Mouse (Mus musculus): Measurements from ENCODE around the gene Sec24d.
"Not testable (repeated sequence)": the region's sequence is repeated elsewhere in the genome, so short reads cannot be mapped to it uniquely, and the experiment has no call there.

The Sec24d gene

DNA sequence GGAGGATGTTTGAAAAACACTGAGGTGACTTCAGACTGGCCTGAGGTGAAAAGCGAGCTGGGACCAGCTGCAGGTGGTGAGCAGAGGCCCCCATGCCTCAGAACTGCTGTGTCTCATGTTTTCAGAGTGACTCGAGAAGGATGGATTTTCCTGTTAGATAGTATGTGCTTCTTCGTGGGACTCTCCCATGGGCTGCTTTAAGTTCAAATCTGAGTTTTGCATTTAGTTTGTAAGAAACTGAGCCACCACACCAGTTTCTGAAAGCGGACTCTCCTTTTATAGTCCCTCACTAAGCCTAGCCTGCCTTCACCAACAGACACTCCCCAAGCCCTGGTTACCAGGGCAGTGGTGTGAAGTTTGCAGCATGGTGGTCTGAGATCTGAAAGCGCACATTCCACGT, 70.6 kb downstream of the Sec24d start:
- DNase-seq (ENCODE audit: low read depth, low spot score), result no peak

DNA sequence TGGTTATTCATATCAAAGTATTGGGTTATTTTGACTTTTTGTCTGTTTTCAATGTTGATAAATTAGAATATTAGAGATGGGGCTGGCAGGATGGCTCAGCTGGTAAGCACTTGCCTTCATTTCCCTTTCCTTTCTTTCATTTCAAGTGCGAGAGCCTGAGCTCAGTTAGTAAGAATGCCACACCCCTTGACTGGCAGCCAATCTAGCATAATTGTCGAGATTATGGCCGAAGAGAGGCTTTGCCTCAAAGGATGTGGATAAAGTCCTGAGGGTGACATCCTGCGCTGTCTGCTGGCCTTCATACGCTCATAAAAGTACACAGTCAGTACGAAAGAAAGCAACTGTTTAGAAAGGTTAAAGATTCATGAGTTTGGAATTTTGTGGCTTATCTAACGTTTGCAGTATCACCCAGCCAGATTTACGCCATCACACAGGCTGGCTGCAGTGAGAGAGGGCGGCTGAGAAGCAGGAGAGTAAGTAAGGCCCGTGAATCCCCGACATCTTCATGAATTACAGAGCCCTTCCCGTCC, 71.5 kb downstream of the Sec24d start:
- no peak for DNase-seq (ENCODE audit: low read depth, low spot score)

DNA sequence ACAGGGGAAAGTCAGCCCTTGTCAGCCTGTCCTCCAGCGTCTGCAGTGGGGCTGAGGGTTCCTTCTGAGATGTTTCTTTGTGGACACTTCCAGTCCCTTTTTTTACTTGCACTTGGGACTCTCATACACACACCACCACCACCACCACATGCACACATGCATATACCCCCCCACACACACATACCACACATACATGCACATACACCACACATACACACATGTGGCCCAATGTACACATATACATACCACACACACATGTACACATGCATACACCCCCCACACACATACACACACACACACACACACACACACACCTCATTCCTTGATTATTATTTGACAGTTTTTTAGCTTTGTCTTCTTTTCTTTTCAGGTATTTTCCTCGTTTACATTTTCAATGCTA, 73.8 kb downstream of the Sec24d start:
- DNase-seq (ENCODE audit: low read depth, low spot score), result no peak

DNA sequence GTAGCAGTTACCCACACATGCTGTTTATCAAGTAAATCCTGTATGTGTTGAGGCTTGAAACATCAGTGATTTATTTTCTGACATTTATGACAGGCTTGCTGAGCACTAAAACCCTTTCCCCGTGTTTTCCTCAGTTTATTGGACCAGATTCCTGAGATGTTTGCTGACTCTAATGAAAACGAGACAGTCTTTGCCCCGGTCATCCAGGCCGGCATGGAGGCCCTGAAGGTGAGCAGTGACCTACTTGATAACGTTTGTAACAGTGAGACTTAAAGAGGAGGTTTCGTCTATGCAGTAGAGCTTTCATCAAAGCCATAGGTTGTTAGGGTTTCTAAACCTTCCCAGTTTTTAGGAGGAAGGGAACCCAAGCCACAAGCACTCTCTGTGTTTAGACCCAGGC, 76.4 kb downstream of the Sec24d start:
- DNase-seq (ENCODE audit: low read depth, low spot score), result no peak

DNA sequence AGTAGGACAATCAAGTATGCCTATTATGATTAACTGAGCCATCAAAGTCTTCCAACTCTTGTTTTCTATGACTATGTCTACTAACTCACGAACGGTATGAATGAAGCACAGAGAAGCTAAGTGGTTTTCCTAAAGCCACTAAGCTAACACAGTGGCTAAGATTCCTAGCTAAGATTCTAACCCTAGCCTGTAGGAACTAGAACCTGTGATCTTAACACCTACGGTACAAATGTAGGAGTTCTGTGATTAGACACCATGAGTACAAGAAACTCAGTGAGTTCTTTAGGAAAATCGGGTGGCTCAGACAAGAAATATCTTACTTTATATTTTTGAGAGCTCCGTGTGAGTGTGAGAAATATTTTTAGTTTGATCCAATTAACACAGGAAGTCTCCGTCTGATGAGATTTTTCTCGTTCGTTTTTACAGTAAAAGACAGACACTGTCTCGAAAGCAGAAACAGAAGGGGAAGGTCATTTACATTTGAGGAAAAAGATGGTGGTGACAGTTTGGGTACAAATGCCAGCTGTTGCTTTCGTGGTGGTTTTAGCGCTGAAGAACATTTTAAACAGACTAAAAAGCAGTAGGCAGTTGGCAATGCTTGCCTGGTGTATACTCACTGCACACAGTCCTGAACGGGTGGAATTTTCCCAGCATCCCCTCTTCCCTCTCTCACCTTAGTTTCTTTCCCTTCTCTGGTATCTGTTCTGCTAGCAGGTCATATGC, 81.0 kb downstream of the Sec24d start:
- no peak for DNase-seq (ENCODE audit: low read depth, low spot score)

DNA sequence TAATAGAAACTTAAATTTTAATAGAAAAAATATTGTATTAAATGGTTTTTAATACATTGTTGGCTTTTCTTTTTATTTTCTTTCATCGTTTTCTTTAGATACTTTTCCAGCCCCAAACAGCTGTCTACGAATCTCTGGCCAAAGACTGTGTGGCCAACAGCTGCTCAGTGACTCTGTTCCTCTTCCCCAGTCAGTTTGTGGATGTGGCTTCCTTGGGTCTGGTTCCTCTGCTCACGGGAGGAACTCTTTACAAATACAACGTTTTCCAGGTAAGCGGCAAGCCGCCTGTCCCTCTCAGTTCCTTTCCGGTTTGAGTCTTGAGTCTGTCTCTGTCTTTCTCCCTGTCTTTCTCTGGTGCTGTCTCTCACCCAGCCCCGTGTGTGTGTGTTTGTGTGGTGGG, 83.3 kb downstream of the Sec24d start:
- DNase-seq (ENCODE audit: low read depth, low spot score), result no peak

DNA sequence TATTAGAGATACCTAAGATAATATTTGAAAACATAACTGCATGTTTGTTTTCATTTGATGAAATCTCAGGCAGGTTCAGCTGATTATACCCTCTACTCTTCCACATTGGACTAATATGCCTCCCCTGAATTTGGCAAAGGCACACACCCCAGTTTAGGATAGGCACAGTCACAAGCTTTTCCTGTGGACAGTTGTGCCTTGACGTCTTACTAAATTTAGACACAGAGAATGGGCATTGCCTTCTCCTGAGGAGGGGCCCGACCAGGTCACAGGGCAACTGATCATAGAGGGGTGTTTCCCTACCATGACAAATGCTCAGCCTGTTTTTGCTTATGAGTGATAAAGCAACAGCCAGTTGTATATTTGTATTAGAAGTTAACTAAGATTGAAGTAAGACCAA, 84.3 kb downstream of the Sec24d start:
- DNase-seq (ENCODE audit: low read depth, low spot score), result no peak

DNA sequence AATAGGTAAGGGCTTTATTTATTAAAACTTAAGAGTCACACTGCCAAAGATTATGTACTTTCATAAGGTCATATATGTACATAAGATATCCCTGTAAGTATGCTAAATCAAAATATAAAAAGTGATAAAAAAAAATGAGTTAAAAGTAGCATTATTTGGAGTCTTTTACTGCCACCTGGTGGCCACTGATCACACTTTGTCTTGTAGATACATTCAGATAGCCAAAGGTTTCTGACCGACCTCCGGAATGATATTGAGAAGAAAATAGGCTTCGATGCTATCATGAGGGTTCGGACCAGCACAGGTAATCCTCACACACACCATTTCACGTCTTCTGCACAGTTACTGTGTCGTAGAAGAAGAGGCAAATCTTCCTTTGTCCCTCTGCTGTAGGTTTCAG, 85.9 kb downstream of the Sec24d start:
- DNase-seq (ENCODE audit: low read depth, low spot score), result peak; percentile 75

DNA sequence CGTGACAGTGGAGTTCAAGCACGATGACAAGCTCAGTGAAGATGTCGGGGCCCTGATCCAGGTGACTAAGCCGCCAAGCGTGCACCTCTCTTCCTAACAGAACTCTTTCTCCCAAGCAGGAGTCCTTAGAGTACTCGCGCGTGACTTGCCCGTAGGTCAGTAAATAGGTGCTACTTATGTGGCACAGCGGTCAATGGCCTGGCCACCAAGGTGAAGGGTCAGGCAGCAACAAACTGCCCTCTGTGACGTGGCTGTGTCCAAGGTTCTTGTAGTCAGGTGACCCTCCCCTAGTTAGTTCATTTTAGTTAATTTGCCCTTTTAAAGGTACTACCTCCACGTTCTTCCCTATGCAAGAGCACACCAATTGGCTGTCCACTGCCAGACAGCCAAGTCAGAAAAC, 86.4 kb downstream of the Sec24d start:
- DNase-seq (ENCODE audit: low read depth, low spot score), result no peak

DNA sequence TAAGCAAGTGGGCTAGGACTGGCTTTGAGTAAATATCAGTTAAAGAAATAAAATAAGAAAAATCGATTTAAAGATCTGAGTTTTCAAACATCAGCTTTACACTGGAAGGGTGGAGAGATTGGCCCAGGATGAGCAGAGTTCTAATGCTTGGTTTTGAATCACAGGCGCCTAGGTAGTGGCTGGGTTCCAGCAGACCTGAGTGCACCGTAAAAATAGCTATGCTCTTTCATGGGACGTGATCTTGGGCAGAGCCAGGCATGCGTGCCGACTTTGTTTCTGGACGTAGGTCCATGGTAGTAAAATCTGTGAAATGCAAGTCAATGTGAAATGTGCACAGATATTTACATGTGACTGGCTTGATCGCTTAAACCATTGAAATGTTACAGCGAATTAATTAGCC, 87.1 kb downstream of the Sec24d start:
- no peak for DNase-seq (ENCODE audit: low read depth, low spot score)

DNA sequence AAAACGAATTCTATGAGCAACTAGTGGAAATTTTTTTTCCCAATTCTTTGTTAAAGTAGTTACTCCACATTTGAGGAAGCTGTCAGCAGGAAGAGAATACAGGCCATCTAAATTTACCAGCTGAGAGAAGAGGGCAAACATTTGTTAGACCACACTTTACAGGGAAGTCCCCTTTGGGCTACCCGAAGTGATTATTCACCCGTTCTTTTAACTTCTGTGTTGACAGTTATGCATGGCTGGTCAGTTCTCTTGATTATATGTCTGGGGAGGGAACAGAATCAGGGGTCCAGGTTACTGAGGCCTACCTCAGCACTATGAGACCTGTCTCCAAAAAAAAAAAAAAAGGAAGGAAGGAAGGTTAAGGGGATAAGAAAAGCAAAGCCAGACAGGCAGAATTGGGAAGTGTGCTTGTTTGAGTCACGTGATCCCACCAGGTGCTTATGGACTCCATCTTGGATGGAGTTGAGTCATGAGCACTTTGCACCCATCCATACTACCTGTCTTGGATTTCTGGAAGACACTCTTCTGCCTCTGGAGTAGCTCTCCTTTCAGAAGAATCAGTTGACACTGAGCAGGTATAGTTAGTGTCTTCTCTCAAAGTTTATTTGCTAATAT, 89.2 kb downstream of the Sec24d start:
- DNase-seq (ENCODE audit: low read depth, low spot score), result no peak

DNA sequence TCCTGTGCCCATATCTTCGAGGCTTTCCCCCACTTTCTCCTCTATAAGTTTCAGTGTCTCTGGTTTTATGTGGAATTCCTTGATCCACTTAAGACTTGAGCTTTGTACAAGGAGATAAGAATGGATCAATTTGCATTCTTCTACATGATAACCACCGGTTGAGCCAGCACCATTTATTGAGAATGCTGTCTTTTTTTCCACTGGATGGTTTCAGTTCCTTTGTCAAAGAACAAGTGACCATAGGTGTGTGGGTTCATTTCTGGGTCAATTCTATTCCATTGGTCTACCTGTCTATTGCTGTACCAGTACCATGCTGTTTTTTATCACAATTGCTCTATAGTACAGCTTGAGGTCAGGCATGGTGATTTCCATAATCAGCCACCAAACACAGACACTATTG, 99.6 kb downstream of the Sec24d start:
- not testable (repeated sequence) for DNase-seq (ENCODE audit: low read depth, low spot score)

DNA sequence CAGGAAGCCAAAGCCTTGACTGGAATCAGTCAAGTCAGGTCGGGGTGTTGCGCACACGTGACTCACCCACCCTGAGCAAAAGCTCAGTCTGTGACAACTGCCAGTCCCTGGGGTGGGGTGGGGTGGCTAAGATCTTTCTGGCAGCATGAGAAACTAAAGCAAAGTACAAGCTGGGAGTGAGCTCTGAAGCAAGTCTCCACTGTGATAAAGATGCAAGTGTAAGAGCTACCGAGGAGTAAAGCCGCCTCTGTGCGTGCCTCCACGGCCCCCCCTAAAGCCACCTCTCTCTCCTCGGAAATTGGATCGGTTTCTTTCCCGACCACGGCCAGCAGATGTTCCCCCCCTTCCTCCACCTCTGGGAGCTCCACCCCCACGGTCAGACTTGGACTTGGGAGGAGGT, 101.9 kb downstream of the Sec24d start:
- DNase-seq (ENCODE audit: low read depth, low spot score), result no peak

DNA sequence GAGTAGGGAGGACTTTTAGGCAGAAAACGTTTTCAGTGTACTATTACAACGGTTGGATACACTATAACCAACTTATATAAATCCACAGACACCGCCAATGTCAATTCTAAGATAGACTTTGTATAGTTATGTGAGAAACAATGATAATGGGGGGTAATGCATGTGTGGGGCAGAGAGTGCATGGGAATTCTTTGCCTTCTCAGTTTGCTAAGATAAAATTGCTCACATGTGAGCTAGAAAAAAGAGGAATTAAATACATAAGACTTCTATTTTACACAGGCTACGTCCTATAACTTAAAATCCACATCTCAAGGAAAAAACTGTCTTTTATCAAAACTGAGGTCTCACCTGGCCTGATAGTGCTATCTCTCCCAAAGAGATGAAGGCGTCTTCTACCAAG, 103.7 kb downstream of the Sec24d start:
- DNase-seq (ENCODE audit: low read depth, low spot score), result no peak

DNA sequence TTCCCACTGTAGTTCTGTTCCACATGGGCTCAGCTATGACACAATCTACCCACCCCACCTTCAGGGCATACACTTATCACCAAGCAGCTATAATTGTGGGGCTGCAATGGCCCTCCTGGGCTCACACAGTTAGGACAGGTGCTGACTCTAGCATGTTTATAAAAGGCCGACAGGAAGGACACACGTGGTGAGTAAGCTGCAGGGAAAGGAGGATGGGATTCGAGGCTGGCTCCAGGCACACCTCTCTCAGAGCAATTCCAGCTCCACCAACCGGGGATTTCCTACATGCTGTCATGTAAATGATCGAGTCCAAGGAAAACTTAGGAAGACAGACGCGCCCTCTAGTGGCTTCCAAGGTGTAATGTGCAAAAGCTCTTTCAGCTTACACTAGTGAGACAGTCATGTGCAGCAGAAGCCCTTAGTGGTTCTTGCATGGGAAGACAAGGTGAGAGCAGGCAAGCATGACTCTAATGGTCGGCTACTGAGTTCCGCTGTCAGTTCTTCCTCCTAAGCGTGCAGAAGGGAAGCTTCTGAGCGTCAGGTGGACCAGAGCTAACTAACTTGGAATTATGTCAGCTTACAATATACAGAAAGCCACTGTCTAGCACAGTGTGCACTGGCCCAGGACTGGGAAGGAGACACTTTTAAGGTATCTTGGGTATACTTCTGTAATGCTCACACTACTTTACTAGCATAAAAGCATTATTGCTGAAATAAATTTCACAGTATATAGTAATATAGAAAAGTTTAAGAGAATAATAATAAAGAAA, 104.7 kb downstream of the Sec24d start:
- no peak for DNase-seq (ENCODE audit: low read depth, low spot score)

DNA sequence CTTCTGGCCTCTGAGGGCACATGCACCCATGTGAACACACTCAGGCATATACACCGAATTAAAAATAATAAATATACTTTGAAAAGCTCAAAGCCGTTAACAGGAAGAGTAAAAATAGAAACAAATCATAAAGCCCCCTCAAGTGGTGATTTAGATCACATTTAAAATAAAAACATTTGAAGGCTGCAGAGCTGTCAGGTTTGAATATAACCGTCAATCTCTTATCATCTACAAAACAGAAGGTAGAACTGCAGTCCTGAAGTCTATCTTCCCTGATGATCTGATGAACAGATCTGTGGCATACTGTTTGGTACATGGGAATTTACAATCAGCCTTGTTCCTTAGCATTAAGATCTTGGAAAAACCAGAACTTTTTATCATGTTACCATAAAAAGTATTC, 109.3 kb downstream of the Sec24d start:
- no peak for DNase-seq (ENCODE audit: low read depth, low spot score)

DNA sequence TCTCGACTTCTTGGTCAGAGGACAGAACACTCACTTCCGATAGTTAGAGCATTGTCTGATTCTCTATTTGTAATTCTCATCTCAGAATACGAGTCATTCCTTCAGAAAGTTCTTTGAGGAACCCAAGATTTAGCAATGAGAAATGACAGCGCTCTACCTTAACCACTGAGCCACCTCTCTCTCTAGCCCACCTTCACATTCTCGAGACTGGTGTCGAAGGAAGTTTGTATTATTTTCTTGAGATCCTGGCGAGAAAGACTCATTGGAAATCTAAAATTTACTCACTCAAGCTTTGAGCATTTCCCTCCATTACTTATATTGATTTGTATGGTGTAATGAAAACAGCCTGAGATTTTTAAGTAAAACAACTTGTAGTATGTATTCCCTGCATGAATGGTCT, 117.2 kb downstream of the Sec24d start:
- DNase-seq (ENCODE audit: low read depth, low spot score), result no peak

DNA sequence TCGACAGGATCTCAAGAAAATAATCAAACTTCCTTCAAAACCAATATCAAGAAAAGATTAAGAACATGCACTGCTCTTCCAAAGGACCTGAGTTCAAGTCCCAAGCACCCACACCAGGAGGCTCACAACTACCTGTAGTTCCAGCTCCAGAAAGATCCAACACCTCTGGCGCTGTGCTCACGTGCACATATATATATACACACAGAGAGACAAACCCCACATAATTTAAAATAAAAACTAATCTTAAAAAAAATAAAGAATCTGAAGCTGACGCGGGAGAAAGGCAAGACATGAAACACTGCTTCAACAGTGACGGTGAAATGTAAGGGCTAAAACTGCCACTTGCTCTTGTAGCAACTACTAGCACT, 117.8 kb downstream of the Sec24d start:
- no peak for DNase-seq (ENCODE audit: low read depth, low spot score)

DNA sequence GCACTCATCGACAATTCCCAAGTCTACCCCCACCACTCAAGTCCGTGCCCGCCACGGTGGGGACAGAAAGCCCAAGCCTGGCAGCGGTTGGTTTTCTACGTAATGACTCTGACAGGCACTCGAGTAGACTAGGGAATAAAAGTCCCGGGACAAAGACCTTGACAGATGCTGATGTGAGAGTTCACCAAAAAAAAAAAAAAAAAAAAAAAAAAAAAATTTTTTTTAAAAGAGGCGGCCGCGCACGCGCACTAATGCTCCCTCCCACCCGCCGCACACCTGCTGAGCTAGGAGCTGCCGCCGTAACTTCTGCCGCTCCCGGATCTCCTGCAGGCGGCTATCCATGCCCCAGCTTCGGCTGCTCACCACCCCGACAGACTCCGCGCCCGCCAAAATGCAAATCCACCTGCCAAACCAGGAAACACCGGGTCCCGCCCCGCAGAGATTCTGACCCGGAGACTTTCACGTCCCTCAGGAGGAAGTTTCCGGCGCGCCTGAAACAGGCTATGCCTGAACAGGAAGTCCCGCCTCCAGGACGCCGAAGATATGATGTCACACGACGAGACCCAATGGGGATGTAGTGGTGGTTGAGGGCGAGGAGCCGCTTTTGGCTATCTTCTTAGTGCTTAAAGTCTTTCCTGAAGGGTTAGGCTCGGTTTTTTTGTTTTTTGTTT, 118.4 kb downstream of the Sec24d start, which contains the start of gene Mettl14:
Gene Mettl14 (minus strand): TSS at position 623 of the 671 bp plus-strand sequence.
- DNase-seq (ENCODE audit: low read depth, low spot score), result peak; percentile 98

DNA sequence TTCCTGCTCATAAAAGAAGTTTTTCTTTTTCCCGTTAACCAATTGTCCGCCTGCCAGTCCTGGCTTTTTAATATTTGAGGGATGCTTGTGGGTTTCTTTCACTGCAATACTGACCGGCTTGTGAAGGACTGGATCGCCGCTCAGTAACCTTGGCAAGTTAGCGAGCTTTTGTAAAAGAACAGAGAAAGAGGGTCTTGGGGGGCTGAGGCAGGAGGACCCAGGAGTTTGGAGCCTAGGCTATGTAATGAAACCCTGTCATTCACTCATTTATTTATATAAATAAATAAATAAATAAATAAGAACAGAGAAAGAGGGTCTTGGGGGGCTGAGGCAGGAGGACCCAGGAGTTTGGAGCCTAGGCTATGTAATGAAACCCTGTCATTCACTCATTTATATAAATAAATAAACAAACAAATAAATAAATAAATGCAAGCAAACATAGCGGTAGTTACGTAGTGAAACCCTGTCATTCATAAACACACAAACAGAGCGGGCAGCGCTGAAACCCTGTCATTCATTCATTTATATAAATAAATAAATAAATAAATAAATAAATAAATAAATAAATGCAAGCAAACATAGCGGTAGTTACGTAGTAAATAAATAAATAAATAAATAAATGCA, 119.0 kb downstream of the Sec24d start:
- not testable (repeated sequence) for DNase-seq (ENCODE audit: low read depth, low spot score)

DNA sequence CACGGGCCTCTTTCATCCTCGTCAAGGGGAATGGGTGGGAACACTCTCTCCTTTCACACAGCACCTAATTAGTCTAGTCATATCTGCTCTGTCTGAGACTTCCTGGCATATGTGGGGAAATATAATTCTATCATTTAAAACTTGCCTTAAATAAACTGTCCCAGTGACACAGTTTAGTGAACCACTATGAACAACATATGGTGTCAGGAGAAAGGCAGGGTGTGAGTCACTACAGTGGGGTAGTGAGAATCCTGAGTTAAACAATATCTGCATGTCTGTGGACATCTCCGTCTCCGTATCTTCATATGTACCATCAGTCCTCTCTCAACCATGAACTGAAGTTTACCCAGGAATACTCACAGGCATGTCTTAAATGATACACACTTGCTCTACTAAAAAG, 123.9 kb downstream of the Sec24d start:
- no peak for DNase-seq (ENCODE audit: low read depth, low spot score)

DNA sequence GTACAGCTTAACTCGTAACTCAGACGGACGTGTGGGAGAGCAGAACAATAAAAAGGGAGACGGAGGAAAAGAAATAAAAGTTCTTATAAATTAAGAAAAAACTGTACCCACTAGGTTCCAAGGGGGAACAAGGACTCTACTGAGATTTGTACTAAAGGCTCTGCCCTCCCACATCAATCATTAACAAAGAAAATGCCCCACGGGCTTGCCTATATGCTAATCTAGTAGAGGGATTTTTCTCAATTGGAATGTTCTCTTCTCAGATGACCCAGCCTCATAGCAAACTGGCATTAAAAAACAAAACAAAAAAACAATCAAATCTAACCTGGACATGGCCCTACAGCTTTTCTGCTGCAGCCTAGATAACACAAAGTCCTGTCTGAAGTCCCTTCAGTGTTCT, 128.4 kb downstream of the Sec24d start:
- DNase-seq (ENCODE audit: low read depth, low spot score), result no peak

All from CD4-positive, CD25-positive, alpha-beta regulatory T cell, adult 2 months (primary cell).